Mouse (Mus musculus) megakaryocyte, adult 5-6 weeks (primary cell): ENCODE measurements around the gene Scnn1b. TPM values are rescaled to one million over a fixed set of nuclear protein-coding genes. Genes with fewer than 3 reads are reported as not detected.
A peak's percentile ranks its signal among the peaks of the same experiment; 100 is the strongest.

Experiments
- ATAC-seq: 2 replicates; pipeline ENCODE4 v1.8.0; 2016; ENCODE audit warnings: mild to moderate bottlenecking, inconsistent platforms; ENCODE audit not compliant: poor library complexity, severe bottlenecking
- total RNA-seq, 2 experiments: library from RNA; stranded (forward) in 1 of 2; stranded (reverse) in 1 of 2; fragments of 153-499, 151-499 nt in 1 of 2; fragments of 221-1000, 200-1000 nt in 1 of 2; gene quantifications; 2 replicates each; pipeline versions ENCODE4 v1.2.3 to v1.2.4; 2015 to 2017

Scnn1b gene
- total RNA-seq, 2 experiments from 2014 or later, result not detected

DNA sequence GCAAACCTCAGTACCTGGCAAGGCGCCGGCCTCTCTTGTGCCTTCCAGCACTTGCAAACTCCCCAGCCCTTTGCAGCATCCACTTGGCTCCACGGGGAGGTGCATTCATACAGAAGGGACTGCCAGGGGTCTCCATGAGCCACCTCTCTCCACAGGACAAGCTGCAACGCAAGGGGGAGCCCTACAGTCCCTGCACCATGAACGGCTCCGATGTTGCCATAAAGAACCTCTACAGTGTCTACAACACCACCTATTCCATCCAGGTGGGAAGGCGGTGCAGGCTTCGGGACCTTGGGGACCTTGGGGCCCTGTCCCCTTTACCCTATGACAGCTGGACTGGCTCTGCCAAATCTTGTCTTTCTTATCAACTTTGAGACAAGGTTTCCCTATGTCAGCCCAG, 47.4 kb downstream of the Scnn1b start:
- ATAC-seq, result no peak

- no peak for ATAC-seq
Measured at GRCm38 (mm10) chr7:121913944-121914343, 49.1 kb downstream of the Scnn1b start.

DNA sequence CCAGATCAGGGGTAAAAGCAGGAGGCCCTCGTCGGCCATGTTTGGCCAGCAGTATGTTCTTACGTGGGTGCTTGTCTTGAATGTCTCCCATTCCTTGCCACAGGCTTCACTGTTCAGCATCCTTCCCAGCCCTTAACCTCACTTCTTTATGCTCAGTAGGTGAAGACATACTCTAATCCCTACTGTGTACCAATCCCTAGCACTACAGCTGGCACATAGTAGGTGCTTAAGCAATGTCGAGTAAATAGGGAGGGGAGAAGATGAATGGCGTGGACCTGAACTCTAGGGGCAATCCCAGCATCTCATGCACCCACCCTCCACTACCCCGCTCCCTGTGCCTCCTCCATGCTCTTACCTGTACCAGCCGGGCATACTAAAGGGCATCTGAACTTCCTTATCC, 59.5 kb downstream of the Scnn1b start:
- ATAC-seq, result no peak

GRCm38 (mm10) chr7:121927882-121928281, 63.0 kb downstream of the Scnn1b start:
- ATAC-seq, result no peak

DNA sequence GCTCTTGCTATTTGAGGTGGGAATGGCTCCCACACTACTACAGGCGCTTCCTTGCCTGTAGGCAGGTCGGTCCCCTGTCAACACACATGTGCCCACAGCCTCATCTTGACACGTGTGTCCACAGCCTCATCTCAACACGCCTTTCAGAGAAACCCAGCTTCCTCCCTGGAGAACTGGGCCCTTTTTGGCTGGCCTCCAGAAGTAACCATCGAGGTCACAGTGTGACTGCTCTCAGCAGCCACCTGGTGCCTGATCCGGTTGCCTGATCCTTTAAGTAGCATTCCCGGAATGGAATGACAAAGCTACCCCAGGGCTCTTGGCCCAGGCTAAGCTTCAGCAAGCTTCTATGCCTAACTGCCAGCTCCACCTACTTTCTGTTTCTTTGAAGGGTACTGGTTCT, 66.4 kb downstream of the Scnn1b start:
- ATAC-seq, result no peak

GRCm38 (mm10) chr7:121933675-121934074, 68.8 kb downstream of the Scnn1b start:
- ATAC-seq, result no peak

- ATAC-seq, result no peak
Measured at GRCm38 (mm10) chr7:121934346-121934745, 69.5 kb downstream of the Scnn1b start.

DNA sequence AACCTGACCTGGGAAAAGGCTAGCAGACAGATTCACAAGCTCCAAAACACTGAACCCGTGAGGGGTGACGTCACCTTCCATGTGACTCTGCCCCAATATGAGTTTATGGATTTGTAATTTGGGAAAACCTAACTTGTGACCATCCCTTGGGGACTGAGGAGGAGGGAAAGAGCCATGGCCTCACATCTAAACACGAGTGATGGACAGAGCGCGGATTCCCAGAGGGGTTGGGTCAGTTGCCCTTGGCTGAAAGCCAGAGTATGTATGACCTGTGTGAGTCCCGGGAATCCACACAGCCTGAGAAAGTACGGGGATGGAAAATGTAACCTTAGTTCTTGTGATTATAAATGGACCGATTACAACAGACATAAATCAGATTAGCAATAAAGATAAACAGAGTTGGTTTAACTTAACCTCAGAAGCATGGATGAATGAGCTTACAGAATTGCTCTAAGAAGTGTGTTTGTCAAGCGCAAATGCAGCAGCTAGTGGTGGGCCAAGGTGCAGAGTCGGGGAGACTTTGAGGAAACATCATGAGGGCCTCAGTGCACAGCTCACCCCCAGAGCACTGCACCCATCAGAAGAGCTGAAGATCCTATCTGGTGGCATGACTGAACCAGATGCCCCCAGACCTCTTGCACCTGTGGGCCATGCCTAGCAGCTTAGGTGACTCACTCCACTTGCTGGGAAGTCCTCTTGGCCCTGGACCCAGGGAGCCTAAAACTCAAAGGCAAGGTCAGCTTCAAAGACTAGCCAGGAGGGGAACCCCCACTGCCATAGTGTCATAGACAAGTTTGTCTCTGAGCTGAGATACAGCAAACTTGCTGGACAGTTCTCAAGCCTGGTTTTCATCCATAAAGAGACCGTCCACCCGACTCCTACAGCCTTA, 71.3 kb downstream of the Scnn1b start:
- ATAC-seq, result no peak

DNA sequence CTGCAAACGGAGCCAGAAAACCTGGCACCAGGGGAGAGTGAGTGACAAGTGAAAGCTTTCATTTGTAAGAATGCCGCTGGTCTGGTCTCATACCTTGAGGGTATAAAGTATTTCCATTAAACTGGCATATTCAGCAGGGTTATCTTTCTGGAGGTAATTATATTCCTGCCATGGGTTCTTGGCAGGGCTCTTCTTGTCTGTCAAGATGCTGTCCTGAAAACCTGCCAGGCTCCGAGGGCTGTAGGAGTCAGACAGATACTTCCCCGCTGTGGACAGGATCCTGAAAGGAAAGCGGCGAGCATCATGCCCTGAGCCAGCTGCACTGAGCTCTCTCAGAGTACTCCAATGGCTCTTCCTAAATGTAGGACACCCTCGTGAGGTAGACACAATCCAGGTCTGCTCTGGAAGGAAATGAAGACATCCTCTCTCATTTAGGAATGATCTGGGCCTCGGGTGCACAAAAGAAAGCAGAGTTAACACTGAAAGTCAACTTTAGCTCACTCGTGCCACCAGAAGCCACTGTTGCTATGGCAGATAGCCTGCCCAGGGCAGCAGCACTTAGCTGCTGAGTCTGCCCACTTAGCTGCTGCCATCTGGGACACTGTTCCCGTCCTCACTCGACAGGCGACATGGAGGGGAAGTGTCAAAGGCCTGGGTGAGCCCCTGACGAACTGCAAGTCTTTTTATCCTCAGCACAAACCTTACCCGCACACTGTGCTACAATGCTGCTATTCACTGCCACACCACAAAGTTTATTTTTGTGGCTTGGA, 72.2 kb downstream of the Scnn1b start:
- ATAC-seq, result no peak

DNA sequence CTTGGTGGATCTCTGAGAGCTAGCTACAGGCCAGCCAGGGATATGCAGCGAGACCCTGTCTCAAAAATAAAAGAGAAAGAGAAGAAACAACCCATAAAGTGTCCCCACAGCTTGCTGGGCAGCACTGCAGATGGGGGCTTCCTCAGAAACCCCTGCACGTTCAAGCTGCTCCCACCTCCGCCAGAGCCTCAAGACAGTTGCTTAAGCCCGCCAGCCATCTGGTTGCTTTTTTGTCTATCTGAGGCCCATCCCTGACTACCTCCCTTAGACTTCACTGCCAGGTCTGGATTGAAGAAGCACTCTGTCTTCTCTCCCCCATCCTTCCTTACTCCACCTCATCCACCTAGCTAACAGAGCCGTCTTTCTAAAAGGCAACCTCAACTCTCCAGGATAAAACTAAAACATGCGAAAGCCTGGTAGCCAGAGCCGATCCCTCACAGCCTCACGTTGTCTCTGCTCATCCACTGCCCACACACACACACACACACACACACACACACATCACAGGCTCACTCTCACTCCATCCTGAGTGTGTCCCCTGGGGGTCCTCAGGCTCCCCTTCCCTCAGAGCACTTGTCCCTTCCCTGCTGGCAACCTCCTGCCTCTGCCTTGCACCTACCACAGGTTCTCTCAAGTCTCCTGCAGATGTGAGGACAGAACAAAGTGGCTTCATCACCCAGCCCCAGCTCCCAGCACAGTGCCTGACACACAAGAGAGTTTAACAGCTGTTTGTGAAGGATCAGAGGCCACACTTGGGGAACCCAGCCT, 73.5 kb downstream of the Scnn1b start:
- ATAC-seq, result no peak

- ATAC-seq, result no peak
Measured at GRCm38 (mm10) chr7:121939244-121939643, 74.4 kb downstream of the Scnn1b start.

GRCm38 (mm10) chr7:121939729-121940128, 74.9 kb downstream of the Scnn1b start:
- no peak for ATAC-seq

DNA sequence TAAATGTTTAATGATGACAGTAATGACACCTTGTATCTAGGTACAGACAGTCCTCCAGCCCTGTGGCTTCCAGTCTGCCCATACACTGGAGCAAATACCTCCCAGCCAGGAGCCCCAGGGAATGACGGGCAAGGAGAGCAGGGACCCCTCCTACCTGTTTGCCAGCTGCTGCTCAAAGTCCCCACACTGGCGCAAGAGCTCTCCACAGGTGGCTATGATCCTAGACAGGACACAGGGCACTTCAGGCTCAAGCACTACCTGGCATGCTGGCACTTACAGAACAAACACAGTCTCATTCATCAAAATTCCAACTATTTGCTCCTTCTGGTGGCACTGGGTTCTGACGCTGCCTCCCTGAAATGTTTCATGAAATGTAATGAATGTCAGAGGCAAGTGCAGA, 76.2 kb downstream of the Scnn1b start:
- no peak for ATAC-seq

DNA sequence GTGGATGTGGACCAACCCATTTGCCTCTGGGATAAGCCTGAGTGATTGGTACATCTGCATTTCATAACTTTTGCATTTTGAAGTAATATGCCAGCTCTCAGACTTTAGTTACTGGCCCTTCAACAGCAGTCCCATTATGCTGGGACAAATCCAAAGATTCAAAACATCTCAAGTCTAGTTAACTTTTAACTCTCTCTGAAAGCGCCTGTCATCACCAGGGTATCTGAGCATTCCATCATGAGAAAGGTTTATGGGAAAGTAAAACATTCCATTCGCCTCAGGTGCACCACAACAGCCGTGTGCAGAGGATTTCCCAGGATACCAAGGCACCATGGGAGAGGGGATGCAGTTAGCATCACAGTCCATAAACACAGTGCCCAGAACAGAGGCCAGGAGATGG, 76.8 kb downstream of the Scnn1b start:
- ATAC-seq, result no peak

GRCm38 (mm10) chr7:121942371-121942770, 77.5 kb downstream of the Scnn1b start:
- no peak for ATAC-seq

DNA sequence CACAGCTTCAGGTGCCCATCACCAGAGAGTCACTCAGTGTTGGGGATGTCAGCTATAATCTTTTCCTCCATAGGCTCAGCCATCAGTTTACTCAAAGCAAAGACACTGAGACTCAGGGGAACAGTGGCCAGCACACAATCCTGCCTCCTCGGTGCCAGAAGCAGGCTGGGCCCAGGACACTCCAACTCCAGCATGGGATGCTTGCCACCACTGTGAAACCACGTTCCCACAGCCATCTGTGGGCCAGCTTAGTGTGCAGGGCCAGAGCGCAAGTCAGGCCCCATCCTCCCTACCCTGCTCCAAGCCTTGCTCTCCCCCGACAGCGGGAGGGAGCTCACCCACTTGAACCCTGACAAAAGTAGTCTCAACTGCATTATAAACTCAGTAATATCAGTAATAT, 81.4 kb downstream of the Scnn1b start:
- ATAC-seq, result no peak

- no peak for ATAC-seq
Measured at GRCm38 (mm10) chr7:121947513-121947912, 82.7 kb downstream of the Scnn1b start.

DNA sequence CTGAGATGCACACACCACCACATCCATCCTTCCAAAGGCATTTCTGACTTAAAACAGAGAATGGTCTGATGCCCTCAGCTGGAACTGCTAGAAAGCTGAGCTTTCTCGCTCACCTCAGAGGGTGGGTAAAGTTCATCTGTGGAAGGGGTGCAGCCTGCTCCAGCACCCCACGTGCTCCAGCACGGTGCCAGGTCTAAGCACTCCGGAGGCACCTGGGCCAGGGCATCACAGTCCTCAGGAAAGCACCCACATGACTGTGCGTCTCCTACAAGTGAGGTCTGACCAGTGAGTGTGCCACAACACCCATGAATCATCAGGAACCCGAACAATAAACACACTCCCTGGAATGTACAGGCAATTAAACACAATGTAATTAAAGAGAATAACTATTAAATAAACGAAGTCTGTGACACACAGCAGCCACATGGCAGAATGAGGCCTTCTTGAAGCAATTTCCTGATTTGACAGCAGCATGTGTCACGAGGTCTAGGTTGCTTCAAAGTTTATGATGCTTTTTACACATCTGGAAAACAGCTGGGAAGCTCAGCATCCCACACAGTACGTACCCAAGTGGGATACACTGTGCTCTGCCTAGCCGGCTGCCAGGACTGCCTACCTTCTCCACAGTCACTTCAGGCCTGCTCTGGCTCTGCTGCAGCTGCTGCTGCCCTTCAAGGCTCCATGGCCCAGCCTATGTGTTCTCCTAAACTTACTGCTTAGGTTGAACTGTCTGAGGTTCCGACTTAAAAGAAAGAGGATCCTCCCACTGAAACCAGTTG, 90.2 kb downstream of the Scnn1b start:
- no peak for ATAC-seq

DNA sequence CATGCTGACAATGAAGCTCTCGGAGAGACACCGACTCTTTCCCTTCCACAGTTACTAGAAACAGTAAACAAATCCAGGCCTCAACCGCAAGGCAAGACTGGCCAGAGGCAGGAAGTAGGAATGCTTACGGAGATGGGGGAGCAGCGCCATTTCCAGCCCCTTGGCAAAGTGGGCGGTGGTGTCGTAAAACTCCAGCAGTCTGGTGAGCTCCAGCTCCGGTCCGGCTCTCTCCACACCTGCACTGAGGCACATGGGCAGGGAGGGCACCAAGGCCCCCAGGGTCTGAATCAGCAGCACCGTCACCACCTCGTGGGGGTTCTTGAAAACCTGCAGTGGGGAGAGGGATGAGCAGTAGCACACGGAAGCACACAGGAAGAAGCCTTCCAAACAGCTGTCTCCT, 91.0 kb downstream of the Scnn1b start:
- ATAC-seq, result no peak

DNA sequence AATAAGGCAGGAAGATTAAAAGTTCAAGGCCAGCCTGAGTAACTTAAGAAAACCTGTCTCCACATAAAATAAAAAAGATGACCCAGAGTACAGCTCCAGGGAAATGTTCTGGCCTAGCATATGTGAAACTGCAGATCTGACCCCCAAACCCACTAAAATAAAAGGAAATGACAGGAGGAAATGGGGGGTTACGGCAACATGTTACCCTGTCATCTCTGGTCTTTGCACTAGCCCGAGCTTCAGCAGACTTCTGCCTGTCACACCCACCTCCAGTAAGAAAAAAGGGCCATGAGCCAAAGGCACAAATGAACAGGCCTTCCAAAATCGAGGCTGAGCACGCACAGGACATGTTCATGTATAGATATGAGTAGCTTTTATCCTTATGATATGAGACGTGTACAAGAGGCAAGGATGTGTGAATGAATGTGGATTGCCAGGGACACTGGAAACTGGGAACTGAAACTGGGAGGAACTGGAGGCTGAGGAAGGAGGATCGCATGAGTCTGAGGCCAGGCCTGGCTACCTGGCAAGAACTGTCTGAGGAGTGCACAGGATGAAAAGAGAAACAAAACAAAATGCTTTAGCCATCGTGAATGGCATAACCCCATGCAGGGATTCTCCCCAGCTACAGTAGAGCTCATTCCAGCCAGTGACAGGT, 97.2 kb downstream of the Scnn1b start:
- peak; percentile 57 for ATAC-seq
